Mouse (Mus musculus) Patski (cell line): Measurements from ENCODE around the gene H6pd. TPM values are rescaled to one million over a fixed set of nuclear protein-coding genes. Genes with fewer than 3 reads are reported as not detected.

Source experiments
- ATAC-seq: fragments of 100-300 bp; one replicate; pipeline ENCODE4 v1.8.0; 2021
- CTCF ChIA-PET: fragments of 350-600 bp; sonication (Branson Sonifier 250); formaldehyde crosslinking; loops from one replicate; lab custom pipeline; 2022; ENCODE audit warnings: inconsistent platforms; lab: Charles Lee
- POLR2A ChIA-PET: fragments of 350-600 bp; sonication (Branson Sonifier 250); formaldehyde crosslinking; loops from one replicate; lab custom pipeline; 2022; ENCODE audit warnings: antibody characterized with exemption, inconsistent platforms; lab: Charles Lee
- DNase-seq: peaks from one replicate; pipeline ENCODE4 v3.0.0-alpha.2; 2011; ENCODE audit warnings: low read depth, low spot score
- H3K27me3 ChIP-seq: fragments of 371-371 bp; one replicate; pipeline ENCODE4 v1.5.1; 2021
- CTCF ChIP-seq: fragments of 100-300 bp; IDR thresholded peaks from one replicate; pipeline ENCODE4 v1.5.1; 2021
- in situ Hi-C: fragments of 300-500 bp; cut with MboI; formaldehyde crosslinking; loops from 3 replicates; pipeline ENCODE4 v1.11.1; 2018; ENCODE audit warnings: low pct_unique_long_range_greater_than_20kb, mixed read lengths
- polyA plus RNA-seq: library from polyadenylated mRNA; unstranded; gene quantifications from one replicate; pipeline ENCODE4 v1.2.3, GENCODE M21; 2021

H6pd gene
- polyA plus RNA-seq, 1 experiment from 2014 or later, result 39.5 TPM

DNA sequence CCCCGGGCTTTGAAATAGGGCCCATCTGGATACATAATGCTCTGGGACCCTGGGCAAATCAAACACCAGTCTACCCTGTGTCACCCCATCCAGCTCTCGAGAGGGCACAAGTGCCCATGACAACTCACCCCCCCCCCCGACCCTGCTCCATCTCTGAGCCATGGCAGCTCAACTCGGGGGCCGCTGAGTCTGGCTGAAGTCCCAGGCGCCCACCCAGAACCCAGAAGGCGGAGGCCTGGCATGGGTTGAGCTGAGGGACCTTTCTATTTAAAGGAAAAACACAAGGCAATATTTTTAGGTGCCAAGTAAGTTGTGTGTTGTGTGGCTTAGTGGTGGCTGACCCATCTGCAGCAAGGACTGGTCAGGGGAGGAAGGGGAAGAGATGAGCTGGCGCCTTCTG is 44.5 kb downstream of the H6pd start:
- ATAC-seq (no peak), DNase-seq (no peak)
- no peaks in the 10 kb centered on the region for H3K27me3 ChIP-seq
- in situ Hi-C loops, result no loop called here
- CTCF ChIA-PET, result interaction anchor here (0.7 kb wide), 1 partner anchor 8 kb away, joined by 3 read pairs; no protein-coding TSS in a partner anchor
- no peak for TF ChIP-seq CTCF
- POLR2A ChIA-PET, result no interaction called here

DNA sequence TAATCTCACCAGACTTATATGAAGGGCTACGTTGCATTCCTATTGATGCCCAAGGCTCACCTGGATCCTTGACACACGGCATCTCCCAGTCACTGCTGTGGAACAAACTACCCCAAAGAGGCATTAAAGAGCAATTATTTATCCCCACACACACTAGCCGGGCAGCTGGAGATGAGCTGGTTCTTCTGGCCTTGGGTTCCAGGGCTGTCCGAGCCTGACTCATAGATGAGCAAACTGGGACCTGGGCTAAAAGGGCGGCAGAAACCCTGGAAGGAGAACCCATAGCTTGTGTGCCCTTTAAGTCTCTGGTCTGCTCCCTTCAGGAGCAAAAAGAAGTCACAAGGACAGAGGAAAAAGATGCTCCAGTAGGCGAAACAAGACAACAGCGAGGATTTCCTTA is 48.4 kb downstream of the H6pd start:
- no peak for DNase-seq

DNA sequence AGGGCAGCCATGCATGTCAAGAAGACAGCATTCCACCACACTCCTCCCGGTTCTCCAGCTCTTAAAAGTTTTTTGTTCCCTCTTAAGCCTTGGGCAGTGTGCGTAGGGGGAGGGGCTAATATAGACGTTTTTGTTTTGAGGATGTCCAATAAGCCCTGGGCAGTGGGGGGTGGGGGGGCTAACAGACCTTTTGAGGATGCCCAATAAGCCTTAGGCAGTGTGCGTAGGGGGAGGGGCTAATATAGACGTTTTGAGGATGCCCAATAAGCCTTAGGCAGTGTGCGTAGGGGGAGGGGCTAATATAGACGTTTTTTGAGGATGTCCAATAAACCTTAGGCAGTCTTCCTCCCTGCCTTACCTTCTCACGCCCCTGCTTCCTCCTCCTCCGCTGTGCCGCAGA is 49.0 kb downstream of the H6pd start:
- no peaks in the 10 kb centered on the region for H3K27me3 ChIP-seq
- in situ Hi-C loops, result loop anchor here (5.0 to 10.0 kb wide), 2 partner anchors 115 to 158 kb away; no protein-coding TSS in a partner anchor
- no peak for TF ChIP-seq CTCF
- ChIA-PET POLR2A (no interaction called here), CTCF (interaction anchor here (1.1 to 2.0 kb wide), 6 partner anchors 10 to 222 kb away, joined by 3 to 9 read pairs (median 6); partner anchors contain the start of gene Tmem201)
- DNase-seq, result no peak
- ATAC-seq, result no peak

More for the DNA sequence above, 48.4 kb downstream of the H6pd start:
- H3K27me3 ChIP-seq, result no peaks in the 10 kb centered on the region
- in situ Hi-C loops, result no loop called here
- no peak for ATAC-seq
- CTCF ChIA-PET, result no interaction called here
- POLR2A ChIA-PET, result no interaction called here
- TF ChIP-seq CTCF, result no peak

DNA sequence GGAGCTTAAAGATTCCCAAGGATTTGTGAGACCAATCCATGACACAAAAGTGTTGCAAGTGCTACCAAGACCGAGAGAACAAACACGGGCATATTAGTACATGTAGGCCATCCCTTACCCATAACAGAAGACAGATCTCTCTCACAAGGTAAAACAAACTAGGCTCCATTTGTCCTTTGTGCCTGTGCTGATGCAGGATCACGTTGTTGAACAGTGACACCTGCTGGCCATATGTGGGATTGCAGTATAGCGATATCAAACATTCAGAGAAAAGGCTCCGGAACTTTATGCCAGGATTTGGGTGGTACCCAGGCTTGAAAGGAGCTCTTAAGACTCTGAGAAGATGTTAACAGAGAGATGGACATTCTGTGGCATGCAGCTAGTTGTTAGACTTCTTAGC is 50.3 kb downstream of the H6pd start:
- no peak for TF ChIP-seq CTCF
- H3K27me3 ChIP-seq, result no peaks in the 10 kb centered on the region
- in situ Hi-C loops, result loop anchor here (5.0 to 10.0 kb wide), 2 partner anchors 114 to 156 kb away; no protein-coding TSS in a partner anchor
- ChIA-PET POLR2A (interaction anchor here (0.8 kb wide), 1 partner anchor 126 kb away, joined by 3 read pairs; no protein-coding TSS in a partner anchor), CTCF (interaction anchor here (0.6 to 5.0 kb wide), 21 partner anchors 9 to 223 kb away, joined by 3 to 33 read pairs (median 4); partner anchors contain the start of gene Tmem201)
- DNase-seq, result no peak
- no peak for ATAC-seq

DNA sequence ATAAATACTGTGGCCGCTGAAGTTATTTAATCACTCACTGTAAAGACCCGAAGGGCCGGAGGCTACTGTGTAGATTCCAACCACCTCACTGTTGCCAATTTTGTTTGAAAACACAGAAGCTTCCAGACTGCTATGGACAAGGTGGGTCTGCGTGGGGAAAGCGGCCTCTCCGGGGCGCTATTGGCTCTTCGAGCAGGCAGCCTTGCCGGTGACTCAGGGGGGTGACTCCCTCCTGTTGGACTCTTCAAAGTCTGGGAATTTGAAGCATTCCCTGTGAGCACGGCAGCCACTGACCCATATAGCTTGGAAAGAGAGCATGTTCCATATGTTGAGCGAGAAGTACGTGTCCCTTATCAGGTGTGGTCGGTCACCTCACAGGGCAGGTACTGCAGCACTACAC is 52.8 kb downstream of the H6pd start:
- no peak for TF ChIP-seq CTCF
- DNase-seq, result no peak
- no peak for ATAC-seq
- ChIA-PET CTCF (interaction anchor here (1.0 to 5.0 kb wide), 4 partner anchors 9 to 176 kb away, joined by 3 to 33 read pairs (median 4); no protein-coding TSS in a partner anchor), POLR2A (interaction anchor here (1.6 to 1.7 kb wide), 2 partner anchors 79 to 109 kb away, joined by 3 to 7 read pairs; no protein-coding TSS in a partner anchor)
- in situ Hi-C loops, result loop anchor here (5.0 to 10.0 kb wide), 2 partner anchors 111 to 154 kb away; no protein-coding TSS in a partner anchor
- H3K27me3 ChIP-seq, result no peaks in the 10 kb centered on the region

DNA sequence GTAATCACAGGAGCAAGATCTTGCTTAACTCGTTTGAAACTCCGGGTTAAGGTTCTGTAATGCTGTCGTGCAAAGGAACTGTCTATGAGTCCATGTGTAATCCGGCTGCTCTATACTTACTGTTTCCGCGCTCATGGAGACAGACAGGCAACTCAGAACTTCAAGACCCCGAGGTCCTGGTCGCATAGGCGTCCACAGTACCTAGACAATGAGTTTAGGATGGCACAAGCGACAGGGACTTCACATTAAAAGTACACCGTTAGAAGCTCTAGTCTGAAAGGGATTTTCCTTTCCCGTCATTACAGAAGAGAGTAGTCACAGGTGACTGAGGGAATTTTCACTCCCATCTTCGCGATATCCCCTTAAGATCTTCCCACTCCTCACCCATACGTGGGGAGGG is 53.2 kb downstream of the H6pd start:
- DNase-seq (no peak), ATAC-seq (no peak)
- no peak for TF ChIP-seq CTCF
- ChIA-PET POLR2A (interaction anchor here (1.6 to 1.7 kb wide), 2 partner anchors 78 to 109 kb away, joined by 3 to 7 read pairs; no protein-coding TSS in a partner anchor), CTCF (interaction anchor here (0.9 to 5.0 kb wide), 5 partner anchors 9 to 175 kb away, joined by 3 to 33 read pairs (median 3); no protein-coding TSS in a partner anchor)
- in situ Hi-C loops, result loop anchor here (5.0 to 10.0 kb wide), 2 partner anchors 111 to 153 kb away; no protein-coding TSS in a partner anchor
- H3K27me3 ChIP-seq, result no peaks in the 10 kb centered on the region

DNA sequence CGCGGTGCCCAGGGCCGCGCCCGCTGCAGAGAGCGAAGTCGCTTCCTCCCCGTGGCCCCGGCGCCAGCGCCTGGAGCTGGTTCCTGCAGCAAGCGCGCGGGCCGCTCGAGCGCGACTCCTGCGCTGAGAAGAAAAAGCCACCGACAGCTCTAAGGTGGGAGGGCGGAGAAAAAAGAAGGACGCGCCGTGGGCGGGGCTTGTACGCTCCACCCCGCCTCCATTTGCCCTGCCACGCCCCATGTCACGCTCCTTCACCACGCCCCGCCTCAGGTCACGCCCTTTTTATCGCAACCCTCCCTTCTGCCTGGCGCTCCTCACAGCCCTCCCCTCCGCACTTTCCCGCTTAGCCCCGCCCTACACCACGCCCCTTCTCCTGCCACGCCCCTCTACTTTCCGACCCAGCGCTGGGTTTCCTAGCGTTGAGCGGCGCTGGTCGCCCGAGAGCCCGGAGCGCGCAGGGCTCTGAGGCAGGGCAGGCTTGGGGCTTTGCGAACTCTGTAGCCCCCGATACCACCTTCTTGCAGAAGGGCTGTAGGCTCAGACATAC is 53.9 kb downstream of the H6pd start, which contains the start of gene Spsb1:
Spsb1 (minus strand) TSS at position 151 of the 547 bp plus-strand sequence.
- no peak for TF ChIP-seq CTCF
- DNase-seq, result peak; percentile 89
- no peaks in the 10 kb centered on the region for H3K27me3 ChIP-seq
- ATAC-seq, result peak; percentile 51
- in situ Hi-C loops, result loop anchor here (5.0 to 10.0 kb wide), 2 partner anchors 110 to 153 kb away; no protein-coding TSS in a partner anchor
- ChIA-PET POLR2A (interaction anchor here (0.6 to 1.7 kb wide), 5 partner anchors 34 to 213 kb away, joined by 3 to 7 read pairs (median 3); no protein-coding TSS in a partner anchor), CTCF (interaction anchor here (0.9 to 5.0 kb wide), 3 partner anchors 16 to 149 kb away, joined by 3 to 33 read pairs (median 4); no protein-coding TSS in a partner anchor)

DNA sequence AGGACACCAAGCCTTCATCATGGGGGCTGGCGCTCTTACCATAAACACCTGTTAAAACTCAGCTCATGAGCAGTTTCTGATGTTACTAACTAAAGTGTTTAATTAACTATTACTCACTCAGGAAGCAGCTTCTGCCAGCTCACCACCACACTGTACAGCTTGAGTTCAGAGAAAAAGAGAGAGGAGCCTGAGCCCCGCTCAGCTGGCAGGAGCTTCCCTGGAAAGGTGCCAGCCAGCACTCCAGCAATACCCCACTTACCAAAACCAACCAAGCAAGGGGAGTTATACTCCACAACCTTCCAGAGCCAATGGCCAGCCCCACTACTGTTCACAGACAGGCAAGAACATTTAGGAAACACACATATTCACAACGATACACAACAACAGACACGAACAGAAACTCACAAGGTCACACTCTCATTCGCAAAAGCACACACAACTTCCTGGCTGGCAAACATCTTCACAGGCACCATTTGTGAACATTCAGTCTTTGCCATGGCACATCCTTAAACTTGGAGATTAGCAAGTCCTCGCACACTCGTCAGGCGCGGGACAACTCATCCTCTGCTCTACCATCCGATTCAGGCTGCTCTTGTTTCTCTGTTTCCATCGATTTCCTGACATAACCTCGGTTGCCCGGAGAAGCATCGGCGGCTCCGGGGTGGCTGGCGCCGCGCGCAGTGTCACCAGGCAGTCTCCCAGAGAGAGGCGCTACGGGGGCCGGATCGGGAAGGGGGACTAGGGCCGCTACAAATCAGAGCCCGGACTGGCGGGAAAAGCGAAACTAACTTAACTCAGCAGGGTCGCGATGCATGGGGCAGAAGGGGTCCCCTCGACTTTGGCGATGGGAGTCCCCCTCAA is 55.0 kb downstream of the H6pd start:
- POLR2A ChIA-PET, result interaction anchor here (1.7 kb wide), 1 partner anchor 107 kb away, joined by 7 read pairs; no protein-coding TSS in a partner anchor
- peak; percentile 58 for ATAC-seq
- DNase-seq, result peak; percentile 80
- TF ChIP-seq CTCF, result no peak
- CTCF ChIA-PET, result no interaction called here
- H3K27me3 ChIP-seq, result no peaks in the 10 kb centered on the region
- in situ Hi-C loops, result loop anchor here (10.0 kb wide), 1 partner anchor 109 kb away; no protein-coding TSS in a partner anchor

DNA sequence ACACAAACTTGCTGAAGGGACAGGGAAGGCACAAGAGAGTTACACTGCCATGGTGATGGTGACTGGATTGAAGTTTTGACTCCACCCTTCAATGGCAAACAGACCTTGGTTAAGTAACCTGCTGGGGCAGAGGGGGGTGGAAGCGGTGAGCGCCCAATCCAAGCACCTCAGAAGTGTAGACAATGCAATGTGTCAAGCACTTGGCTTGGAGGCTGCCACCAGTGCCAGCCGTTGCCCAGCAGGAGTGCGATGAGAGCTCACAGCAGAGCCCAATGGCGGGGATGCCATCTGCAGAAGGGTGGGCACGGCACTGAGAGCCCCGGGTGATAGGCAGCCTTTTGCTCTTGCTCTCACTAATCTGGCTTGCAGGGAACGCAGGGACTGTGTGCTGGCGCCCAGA is 56.6 kb downstream of the H6pd start:
- DNase-seq (no peak), ATAC-seq (no peak)
- in situ Hi-C loops, result loop anchor here (10.0 kb wide), 1 partner anchor 107 kb away; no protein-coding TSS in a partner anchor
- ChIA-PET POLR2A (no interaction called here), CTCF (no interaction called here)
- H3K27me3 ChIP-seq, result no peaks in the 10 kb centered on the region
- TF ChIP-seq CTCF, result no peak

DNA sequence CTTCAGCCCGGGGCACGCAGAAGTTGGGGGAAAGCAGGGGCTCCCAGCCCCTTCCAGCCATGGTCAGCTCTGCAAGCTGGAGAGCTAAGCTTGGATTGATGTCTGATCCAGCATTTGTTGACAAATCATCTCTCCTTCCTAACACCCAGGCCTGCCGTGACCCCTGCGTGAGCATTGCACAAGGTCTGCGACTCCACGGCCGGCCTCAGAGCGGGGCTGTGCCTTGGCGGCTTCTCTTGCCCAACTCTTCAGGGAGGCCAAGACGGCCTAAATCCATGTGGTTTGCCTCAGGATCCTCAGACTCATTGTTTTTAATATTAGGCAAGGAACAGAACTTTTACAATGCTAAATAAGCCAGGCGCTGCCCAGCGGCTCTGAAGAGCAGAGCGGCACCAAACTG is 57.6 kb downstream of the H6pd start:
- ChIA-PET POLR2A (no interaction called here), CTCF (no interaction called here)
- no peak for DNase-seq
- no peaks in the 10 kb centered on the region for H3K27me3 ChIP-seq
- no peak for TF ChIP-seq CTCF
- no peak for ATAC-seq
- in situ Hi-C loops, result loop anchor here (10.0 kb wide), 1 partner anchor 106 kb away; no protein-coding TSS in a partner anchor
